Mouse (Mus musculus) neural tube, embryonic 12.5 days (tissue): ENCODE results near the gene Bid. TPM values are rescaled to one million over a fixed set of nuclear protein-coding genes. Genes with fewer than 3 reads are reported as not detected.

Experiments
- polyA plus RNA-seq: library from polyadenylated mRNA; unstranded; fragments of >200 nt; fragmentation: Nextera tagmentation; extraction: Ambion mirVana; gene quantifications from 2 replicates; pipeline ENCODE4 v1.2.1, GENCODE M21; 2016

Bid gene
- polyA plus RNA-seq, 1 experiment from 2014 or later = 21.0 TPM

Other genes starting within 250 kb of the Bid start
- gene Slc25a18, start 143.3 kb downstream of the Bid start, polyA plus RNA-seq = 3.6 and 3.7 TPM in 2 replicates
- 212 and 225 TPM in 2 replicates for gene Atp6v1e1, start 94.1 kb downstream of the Bid start, polyA plus RNA-seq
- gene Bcl2l13, start 80.6 kb downstream of the Bid start, polyA plus RNA-seq = 33.7 and 42.2 TPM in 2 replicates
- gene Mical3, start 214.1 kb upstream of the Bid start, polyA plus RNA-seq = 17.3 and 22.2 TPM in 2 replicates